Mouse (Mus musculus) limb, embryonic 10.5 days (tissue): ENCODE results near the gene Gpr183. TPM values are rescaled to one million over a fixed set of nuclear protein-coding genes. Genes with fewer than 3 reads are reported as not detected.

Source experiments
- polyA plus RNA-seq: library from polyadenylated mRNA; unstranded; fragments of >200 nt; fragmentation: Nextera tagmentation; extraction: Ambion mirVana; gene quantifications from 2 replicates; pipeline ENCODE4 v1.2.1, GENCODE M21; 2016

Gene Gpr183
- polyA plus RNA-seq, 1 experiment from 2014 or later = 2.7 TPM

Other genes with a start within 250 kb of the Gpr183 start
- 3.2 and 4.0 TPM in 2 replicates for gene Dock9, start 167.4 kb downstream of the Gpr183 start, polyA plus RNA-seq
- gene Ubac2, start 86.6 kb downstream of the Gpr183 start, polyA plus RNA-seq = 66.2 and 73.4 TPM in 2 replicates
- gene Gpr18, start 49.4 kb downstream of the Gpr183 start, polyA plus RNA-seq = 0.19 and 0.29 TPM in 2 replicates
- not detected in 2 replicates for gene Timm8a2, start 69.5 kb upstream of the Gpr183 start, polyA plus RNA-seq
- 102 and 115 TPM in 2 replicates for gene Tm9sf2, start 141.8 kb upstream of the Gpr183 start, polyA plus RNA-seq
- 25.1 and 26.7 TPM in 2 replicates for gene Clybl, start 216.5 kb upstream of the Gpr183 start, polyA plus RNA-seq